Mouse (Mus musculus) E14TG2a.4 (cell line): Measurements from ENCODE around the gene Rph3a.
"Not testable (repeated sequence)": the region's sequence is repeated elsewhere in the genome, so short reads cannot be mapped to it uniquely, and the experiment has no call there.

Experiments used
- CTCF ChIP-seq: conservative IDR thresholded peaks from 2 replicates; pipeline ENCODE4 v1.5.1; 2014; ENCODE audit warnings: low read length
- NANOG ChIP-seq: IDR thresholded peaks from 2 replicates; pipeline ENCODE4 v1.6.1; 2014; ENCODE audit warnings: borderline replicate concordance, low read length, mixed read lengths
- POU5F1 ChIP-seq: IDR thresholded peaks from 2 replicates; pipeline ENCODE4 v1.6.1; 2014; ENCODE audit warnings: low read length, borderline replicate concordance

GRCm38 (mm10) chr5:120926311-120926710 is 83.6 kb downstream of the Rph3a start:
- not testable (repeated sequence) for TF ChIP-seq CTCF, NANOG, POU5F1
